Mouse (Mus musculus): ENCODE data around the gene Zfyve21.

Gene Zfyve21

GRCm38 (mm10) chr12:111845953-111846352 lies 32.0 kb downstream of the Zfyve21 start:
- no peak for DNase-seq (ENCODE audit: low spot score)

GRCm38 (mm10) chr12:111846815-111847214 lies 32.8 kb downstream of the Zfyve21 start:
- no peak for DNase-seq (ENCODE audit: low spot score)

- no peak for DNase-seq (ENCODE audit: low spot score)
These were observed 34.4 kb downstream of the Zfyve21 start for GRCm38 (mm10) chr12:111848300-111848798.

- no peak for DNase-seq (ENCODE audit: low spot score)
These were observed 37.3 kb downstream of the Zfyve21 start for GRCm38 (mm10) chr12:111851235-111851634.

GRCm38 (mm10) chr12:111851745-111852144 lies 37.8 kb downstream of the Zfyve21 start:
- no peak for DNase-seq (ENCODE audit: low spot score)

GRCm38 (mm10) chr12:111853011-111853436 lies 39.1 kb downstream of the Zfyve21 start:
- DNase-seq (ENCODE audit: low spot score), result no peak

GRCm38 (mm10) chr12:111853546-111853945 lies 39.6 kb downstream of the Zfyve21 start:
- DNase-seq (ENCODE audit: low spot score), result no peak

GRCm38 (mm10) chr12:111855448-111855847 lies 41.5 kb downstream of the Zfyve21 start:
- no peak for DNase-seq (ENCODE audit: low spot score)

GRCm38 (mm10) chr12:111864206-111864824 lies 50.3 kb downstream of the Zfyve21 start:
- no peak for DNase-seq (ENCODE audit: low spot score)

- no peak for DNase-seq (ENCODE audit: low spot score)
These were observed 55.8 kb downstream of the Zfyve21 start for GRCm38 (mm10) chr12:111869806-111870205.

- no peak for DNase-seq (ENCODE audit: low spot score)
These were observed 56.8 kb downstream of the Zfyve21 start for GRCm38 (mm10) chr12:111870811-111871210.

GRCm38 (mm10) chr12:111872079-111872478 lies 58.1 kb downstream of the Zfyve21 start:
- DNase-seq (ENCODE audit: low spot score), result no peak

GRCm38 (mm10) chr12:111874601-111875140 lies 60.7 kb downstream of the Zfyve21 start:
- no peak for DNase-seq (ENCODE audit: low spot score)

GRCm38 (mm10) chr12:111875499-111875898 lies 61.5 kb downstream of the Zfyve21 start:
- no peak for DNase-seq (ENCODE audit: low spot score)

- peak; percentile 82 for DNase-seq (ENCODE audit: low spot score)
These were observed 64.2 kb downstream of the Zfyve21 start for GRCm38 (mm10) chr12:111878213-111878612.

All from c-Kit-positive CD71-positive TER-119-positive erythroid progenitor cells, embryonic 14.5 days (primary cell).